Mouse (Mus musculus) midbrain, postnatal 0 days (tissue): ENCODE results near the gene Ctsz. TPM values are rescaled to one million over a fixed set of nuclear protein-coding genes. Genes with fewer than 3 reads are reported as not detected.

Source experiments
- ATAC-seq: fragments of 200-750 bp; cut with Nextera tagmentation; 2 replicates; pipeline ENCODE4 v1.8.0; 2017; ENCODE audit warnings: moderate number of reproducible peaks, mild to moderate bottlenecking, moderate TSS enrichment, moderate library complexity; ENCODE audit not compliant: low FRiP score
- DNase-seq: peaks from one replicate; pipeline ENCODE4 v3.0.0-alpha.2; 2015; ENCODE audit warnings: low spot score
- H3K27ac ChIP-seq: fragments of 300-500 bp; sonication (generic); 2 replicates; pipeline ENCODE4 v1.5.1; 2014; ENCODE audit warnings: low read depth, mild to moderate bottlenecking, low read length, mixed read lengths
- H3K27me3 ChIP-seq: fragments of 300-500 bp; sonication (generic); 2 replicates; pipeline ENCODE4 v1.6.1; 2014; ENCODE audit warnings: low read length, control low read depth, mixed read lengths; ENCODE audit not compliant: insufficient read depth
- H3K36me3 ChIP-seq: fragments of 300-500 bp; sonication (generic); 2 replicates; pipeline ENCODE4 v1.6.1; 2014; ENCODE audit warnings: low read length, control low read depth, mixed read lengths; ENCODE audit not compliant: insufficient read depth
- H3K4me1 ChIP-seq: fragments of 300-500 bp; sonication (generic); 2 replicates; pipeline ENCODE4 v1.6.1; 2014; ENCODE audit warnings: mild to moderate bottlenecking, control low read depth, antibody characterized with exemption, low read length, mixed read lengths; ENCODE audit not compliant: insufficient read depth
- H3K4me2 ChIP-seq: fragments of 300-500 bp; sonication (generic); 2 replicates; pipeline ENCODE4 v1.6.1; 2014; ENCODE audit warnings: low read depth, mild to moderate bottlenecking, low read length, mixed read lengths; ENCODE audit not compliant: poor library complexity, severe bottlenecking
- H3K4me3 ChIP-seq: fragments of 300-500 bp; sonication (generic); 2 replicates; pipeline ENCODE4 v1.5.1; 2014; ENCODE audit warnings: low read depth, mild to moderate bottlenecking, low read length, moderate library complexity
- H3K9ac ChIP-seq: fragments of 300-500 bp; sonication (generic); replicated peaks from 2 replicates; pipeline ENCODE4 v1.6.1; 2014; ENCODE audit warnings: mild to moderate bottlenecking, low read length, moderate library complexity, mixed read lengths; ENCODE audit not compliant: poor library complexity, severe bottlenecking
- H3K9me3 ChIP-seq: fragments of 300-500 bp; sonication (generic); 2 replicates; pipeline ENCODE4 v1.6.1; 2016; ENCODE audit warnings: low read length, control low read depth
- CTCF ChIP-seq: IDR thresholded peaks from 2 replicates; pipeline ENCODE4 v1.5.1; 2016; ENCODE audit warnings: antibody characterized with exemption, mild to moderate bottlenecking
- WGBS: fragments of 180-500 bp; shearing (Covaris S2); extraction: QIAGEN DNeasy Blood & Tissue Kit; methylation state at CpG from one replicate; pipeline ENCODE4 v1.1.7; 2014; 5-methylcytosine and 5-hydroxymethylcytosine counted together
- polyA plus RNA-seq: library from polyadenylated mRNA; unstranded; fragments of >200 nt; fragmentation: Nextera tagmentation; extraction: Ambion mirVana; gene quantifications from 2 replicates; pipeline ENCODE4 v1.2.1, GENCODE M21; 2015
- total RNA-seq: library from RNA; depleted of rRNA; stranded (reverse); fragments of >200 nt; gene quantifications from 2 replicates; pipeline ENCODE4 v1.2.3, GENCODE M21; 2014; rRNA removed

Gene Ctsz
- total and polyA plus RNA-seq, 2 experiments from 2014 or later, result 47.8 to 48.4 TPM

GRCm38 (mm10) chr2:174381021-174381420 is 57.8 kb downstream of the Ctsz start:
- ATAC-seq (no peak), DNase-seq (no peak)
- no peak overlapping the region for H3K4me2 ChIP-seq
- H3K36me3 ChIP-seq, result no peaks in the 10 kb centered on the region
- no peak for TF ChIP-seq CTCF
- no peaks in the 10 kb centered on the region for H3K9me3 ChIP-seq
- H3K9ac ChIP-seq, result no peak overlapping the region
- H3K27ac ChIP-seq, result no peak overlapping the region
- H3K4me1 ChIP-seq, result no peaks in the 10 kb centered on the region
- 91% methylated on average over 9 of the region's 9 CpGs for WGBS
- H3K4me3 ChIP-seq, result no peak overlapping the region
- no peaks in the 10 kb centered on the region for H3K27me3 ChIP-seq

Other genes with a start within 250 kb of the Ctsz start
- 1,613 and 1,637 TPM in 2 replicates for gene Gnas, start 154.7 kb downstream of the Ctsz start, total RNA-seq
- 1,739 and 1,834 TPM in 2 replicates for gene Gnas, start 154.7 kb downstream of the Ctsz start, polyA plus RNA-seq
- gene Gm20721, start 92.3 kb downstream of the Ctsz start, total RNA-seq, result not detected in 2 replicates
- gene Gm20721, start 92.3 kb downstream of the Ctsz start, polyA plus RNA-seq, result 9.8 and 10.8 TPM in 2 replicates
- gene Nelfcd, start 23.2 kb downstream of the Ctsz start, total RNA-seq, result 42.7 and 52.3 TPM in 2 replicates
- gene Nelfcd, start 23.2 kb downstream of the Ctsz start, polyA plus RNA-seq, result 95.7 and 96.9 TPM in 2 replicates
- 0.11 and 0.33 TPM in 2 replicates for gene Tubb1, start 11.7 kb upstream of the Ctsz start, total RNA-seq
- 0.16 and 0.25 TPM in 2 replicates for gene Tubb1, start 11.7 kb upstream of the Ctsz start, polyA plus RNA-seq
- gene Atp5e, start 25.1 kb upstream of the Ctsz start, total RNA-seq, result 553 TPM in 2 replicates
- gene Atp5e, start 25.1 kb upstream of the Ctsz start, polyA plus RNA-seq, result 832 and 847 TPM in 2 replicates
- gene Prelid3b, start 34.0 kb upstream of the Ctsz start, total RNA-seq, result 61.0 and 63.4 TPM in 2 replicates
- 93.5 and 96.6 TPM in 2 replicates for gene Prelid3b, start 34.0 kb upstream of the Ctsz start, polyA plus RNA-seq
- gene Zfp831, start 204.5 kb upstream of the Ctsz start, total RNA-seq, result 0.09 TPM in 1 of 2 replicates, not detected in the other
- not detected in 2 replicates for gene Zfp831, start 204.5 kb upstream of the Ctsz start, polyA plus RNA-seq